Mouse (Mus musculus) cortical plate, adult 2 months (tissue): Measurements from ENCODE around the gene Rnf130.

Experiments
- CTCF ChIP-seq: fragments of 200-500 bp; IDR thresholded peaks from 2 replicates; pipeline ENCODE4 v1.5.1; 2011; ENCODE audit warnings: mild to moderate bottlenecking, control low read depth, low read length; ENCODE audit not compliant: insufficient read depth; ENCODE audit errors: extremely low read depth
- POLR2A ChIP-seq: fragments of 200-500 bp; IDR thresholded peaks from 2 replicates; pipeline ENCODE4 v1.6.1; 2011; ENCODE audit warnings: mild to moderate bottlenecking, low read length, control low read depth; ENCODE audit not compliant: insufficient read depth; ENCODE audit errors: extremely low read depth

GRCm38 (mm10) chr11:50042345-50042997 is 17.3 kb downstream of the Rnf130 start:
- no peak for TF ChIP-seq CTCF
- TF ChIP-seq POLR2A, result no peak
